Mouse (Mus musculus): ENCODE measurements around the gene Phf23. TPM values are rescaled to one million over a fixed set of nuclear protein-coding genes. Genes with fewer than 3 reads are reported as not detected.

Phf23 gene
- 10 to 100 TPM; 85.5 to 94.7 TPM for polyA plus RNA-seq (2017; shearing (Covaris generic))

DNA sequence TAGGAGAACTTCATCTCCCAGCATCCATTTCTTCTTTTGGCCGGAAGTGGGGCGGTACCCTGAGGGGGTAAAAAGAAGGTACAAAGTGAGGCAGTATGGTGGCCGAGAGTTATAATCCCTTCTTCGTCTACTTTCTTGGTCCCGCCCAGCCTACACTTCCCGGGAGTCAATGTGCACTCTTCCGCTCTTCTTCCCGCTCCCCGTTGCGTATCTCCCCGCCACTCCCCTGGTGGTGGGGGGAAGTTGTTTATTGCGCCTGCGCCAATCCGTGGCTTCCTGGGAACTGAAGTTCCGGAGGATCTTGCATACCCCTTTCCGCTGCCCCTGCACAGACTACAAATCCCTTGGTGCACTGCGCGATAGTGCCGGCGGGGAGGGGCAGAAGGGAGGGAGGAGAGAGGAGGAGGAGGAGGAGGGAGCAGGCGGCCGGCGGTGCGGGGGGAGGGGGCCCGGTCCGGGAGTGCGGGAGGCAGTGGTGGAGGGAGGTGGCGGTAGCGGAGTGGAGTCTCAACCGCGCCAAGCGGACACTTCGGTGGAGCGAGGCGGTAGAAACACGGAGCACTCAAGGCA lies at the start of gene Phf23:
Phf23 (plus strand) TSS at position 387 of the 570 bp plus-strand sequence.

DNA sequence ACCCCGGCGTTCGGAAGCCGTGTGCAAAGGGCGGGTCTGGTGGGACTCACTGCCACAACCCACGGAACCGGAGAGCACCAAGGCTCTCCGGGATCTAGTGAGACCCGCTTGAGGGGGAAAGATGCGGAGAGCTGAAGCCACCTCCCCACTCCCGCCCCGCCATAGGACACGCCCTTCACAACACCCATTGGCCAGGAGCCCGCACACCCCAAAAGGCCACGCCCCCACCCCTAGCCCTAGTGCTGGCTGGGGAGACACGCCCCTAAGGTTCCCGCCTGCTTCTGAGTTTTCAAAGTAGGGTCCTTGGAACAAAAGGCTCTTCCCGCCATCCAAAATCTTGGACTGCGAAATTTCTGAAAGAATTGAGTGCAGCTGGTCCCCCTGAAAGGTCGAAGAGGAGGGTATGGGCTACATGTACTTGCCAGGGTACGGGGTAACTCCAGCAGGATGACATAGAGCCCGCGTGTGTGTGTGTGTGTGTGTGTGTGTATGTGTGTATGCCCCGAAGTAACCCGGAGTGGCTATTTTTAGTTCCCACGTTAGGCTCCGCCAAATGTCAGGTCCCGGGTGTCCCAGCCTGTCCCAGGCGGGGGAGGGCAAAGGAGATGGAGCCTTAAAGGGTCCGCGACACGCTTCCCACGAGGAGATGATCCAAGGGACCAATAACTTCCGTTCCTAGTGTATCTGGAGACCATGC lies 47.4 kb upstream of the Phf23 start, which contains the start of gene Slc2a4:
Slc2a4 (minus strand) TSS at position 123 of the 697 bp plus-strand sequence.

DNA sequence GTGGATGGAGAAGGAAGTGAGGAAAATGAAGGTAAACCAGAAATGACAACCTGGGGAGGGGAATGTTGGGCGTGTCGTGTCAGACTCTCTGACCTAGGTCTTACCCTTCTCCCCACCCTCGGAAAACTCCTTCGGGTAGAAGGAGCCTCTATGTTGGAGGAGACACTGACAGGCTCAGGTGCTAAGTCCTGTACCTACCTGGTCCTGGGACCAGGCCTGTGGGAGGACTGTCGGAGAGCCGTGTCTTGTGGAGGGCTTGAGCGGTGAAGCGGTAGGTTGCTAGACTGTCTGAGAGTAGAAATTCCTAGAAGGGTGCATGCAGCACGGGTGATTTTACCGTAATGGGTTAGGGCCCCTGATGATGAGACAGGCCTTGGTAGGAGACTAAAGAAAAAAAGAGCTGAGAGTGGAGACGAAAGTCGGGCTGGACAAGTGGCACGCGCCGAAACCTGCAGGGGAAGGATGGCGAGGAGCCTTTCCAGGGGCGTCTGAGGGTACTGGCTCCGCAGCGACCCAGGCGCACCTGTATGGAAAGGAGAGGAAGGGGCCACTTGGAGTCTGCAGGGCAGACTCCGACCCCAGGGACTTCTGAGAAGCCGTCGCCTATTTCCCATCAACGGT lies 30.8 kb upstream of the Phf23 start, which contains the start of gene Cldn7:
Cldn7 (plus strand) TSS at position 130 of the 621 bp plus-strand sequence.

DNA sequence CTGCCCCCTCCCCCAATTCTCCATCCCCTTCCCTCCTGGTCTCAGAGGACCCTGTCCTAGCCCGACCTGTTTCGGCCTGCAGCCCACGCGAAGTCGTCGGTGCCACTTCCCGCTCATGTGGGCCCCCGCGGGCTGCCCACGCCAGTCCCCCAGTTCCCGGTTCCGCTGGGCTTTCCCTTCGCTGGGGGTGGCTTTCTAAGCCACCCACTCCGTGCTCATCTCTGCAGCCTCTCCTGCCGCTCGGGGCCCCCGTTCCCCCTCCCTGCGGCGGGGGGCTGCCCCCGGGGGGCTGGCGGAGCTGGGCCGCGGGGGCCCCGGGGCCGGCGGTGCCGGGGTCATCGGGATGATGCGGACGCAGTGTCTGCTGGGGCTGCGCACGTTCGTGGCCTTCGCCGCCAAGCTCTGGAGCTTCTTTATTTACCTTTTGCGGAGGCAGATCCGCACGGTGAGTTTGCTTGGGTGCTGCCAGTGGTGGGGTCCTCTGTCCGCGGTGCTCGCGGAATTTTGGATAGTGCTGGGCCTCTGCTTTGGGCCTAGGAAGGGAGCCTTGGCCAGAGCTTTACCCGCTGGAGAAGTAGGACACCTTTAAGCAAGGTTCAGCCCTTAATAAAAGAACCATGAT lies 14.3 kb upstream of the Phf23 start, which contains the start of gene Ctdnep1:
Ctdnep1 (plus strand) TSS at position 16 of the 622 bp plus-strand sequence.

DNA sequence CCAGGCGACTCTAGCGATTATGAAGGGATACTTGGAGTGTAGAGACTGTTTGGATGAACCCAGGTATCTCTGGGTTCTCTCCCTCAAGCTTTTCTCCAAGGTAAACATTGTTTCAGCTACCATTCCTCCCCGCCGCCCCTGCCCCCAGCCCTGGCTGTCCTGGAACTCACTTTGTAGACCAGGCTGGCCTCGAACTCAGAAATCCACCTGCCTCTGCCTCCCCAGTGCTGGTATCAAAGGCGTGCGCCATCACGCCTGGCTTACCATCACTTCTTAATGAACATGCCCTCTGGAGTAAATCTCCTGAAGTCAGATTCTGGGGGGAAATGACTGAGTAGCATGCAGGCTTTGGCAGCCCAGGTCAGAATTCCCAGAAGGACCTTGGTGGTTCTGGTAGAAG lies 13.4 kb upstream of the Phf23 start, which contains the start of gene Elp5:
Elp5 (minus strand) TSS at position 293 of the 400 bp plus-strand sequence.

DNA sequence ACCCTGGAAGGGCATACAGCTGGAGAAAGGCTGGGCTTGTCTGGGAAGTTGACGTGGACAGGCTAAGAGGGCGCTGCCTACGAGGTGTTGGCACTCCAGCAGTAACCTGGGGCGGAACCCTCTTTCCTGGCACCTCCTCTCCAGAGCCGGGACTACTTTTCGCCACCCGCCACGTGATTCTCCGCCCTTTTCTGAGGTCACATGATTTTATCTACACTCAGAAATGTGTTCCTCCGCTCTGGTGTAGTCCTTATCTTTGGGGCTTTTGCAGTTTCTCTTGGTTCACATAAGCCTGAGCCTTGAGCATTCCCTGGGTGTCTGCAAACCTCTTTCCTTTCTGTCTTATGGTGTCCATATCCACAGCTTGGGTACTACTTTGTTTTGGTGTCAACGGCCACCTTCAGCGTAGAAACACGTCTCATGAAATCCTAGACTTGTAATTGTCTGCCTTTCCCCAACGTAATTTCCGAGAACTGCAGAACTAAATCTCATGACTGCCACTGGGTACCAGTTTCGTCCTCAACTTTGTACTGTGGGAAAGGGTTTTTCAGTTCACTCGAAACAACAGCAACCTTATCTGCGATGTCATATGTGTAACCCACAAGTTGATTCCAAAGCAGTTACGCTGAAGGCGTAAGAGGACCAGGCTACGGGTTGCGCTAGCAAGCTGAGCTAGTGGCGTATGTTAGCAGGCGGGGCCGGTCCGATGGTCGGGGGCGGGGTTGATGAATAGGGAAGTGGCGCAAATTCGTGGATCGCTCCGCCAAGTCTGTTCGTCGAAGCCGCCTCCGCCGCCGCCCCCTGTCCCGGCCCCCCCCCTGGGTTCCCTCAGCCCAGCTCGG lies 4.5 kb upstream of the Phf23 start, which contains the start of gene Gabarap:
Gabarap (plus strand) TSS at position 294 of the 842 bp plus-strand sequence.

DNA sequence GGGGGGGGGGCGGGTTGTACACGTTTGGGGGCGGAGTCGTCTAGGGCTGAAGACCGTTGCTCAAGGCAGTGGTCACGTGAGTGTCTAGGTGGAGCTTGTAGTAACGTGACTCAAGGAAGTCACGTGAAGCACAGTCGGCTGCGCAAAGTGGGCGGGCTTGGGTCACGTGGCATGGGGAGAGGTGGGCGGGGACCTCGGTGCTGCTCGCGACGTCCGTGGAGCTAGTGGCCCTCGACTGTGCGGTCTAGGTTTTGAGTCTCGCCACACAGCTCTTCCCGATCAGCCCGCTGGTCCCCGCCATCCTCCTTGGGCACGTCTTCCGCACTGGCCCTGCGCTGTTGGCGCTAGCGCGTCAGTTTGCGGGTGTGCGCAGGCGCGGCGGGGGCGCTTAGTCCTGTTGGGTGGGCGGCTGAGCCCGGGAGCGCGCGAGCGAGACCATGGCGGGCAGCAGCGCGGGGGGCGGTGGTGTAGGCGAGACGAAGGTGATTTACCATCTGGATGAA lies 4.9 kb downstream of the Phf23 start, which contains the start of gene Dvl2:
Dvl2 (plus strand) TSS at position 200 of the 503 bp plus-strand sequence.

DNA sequence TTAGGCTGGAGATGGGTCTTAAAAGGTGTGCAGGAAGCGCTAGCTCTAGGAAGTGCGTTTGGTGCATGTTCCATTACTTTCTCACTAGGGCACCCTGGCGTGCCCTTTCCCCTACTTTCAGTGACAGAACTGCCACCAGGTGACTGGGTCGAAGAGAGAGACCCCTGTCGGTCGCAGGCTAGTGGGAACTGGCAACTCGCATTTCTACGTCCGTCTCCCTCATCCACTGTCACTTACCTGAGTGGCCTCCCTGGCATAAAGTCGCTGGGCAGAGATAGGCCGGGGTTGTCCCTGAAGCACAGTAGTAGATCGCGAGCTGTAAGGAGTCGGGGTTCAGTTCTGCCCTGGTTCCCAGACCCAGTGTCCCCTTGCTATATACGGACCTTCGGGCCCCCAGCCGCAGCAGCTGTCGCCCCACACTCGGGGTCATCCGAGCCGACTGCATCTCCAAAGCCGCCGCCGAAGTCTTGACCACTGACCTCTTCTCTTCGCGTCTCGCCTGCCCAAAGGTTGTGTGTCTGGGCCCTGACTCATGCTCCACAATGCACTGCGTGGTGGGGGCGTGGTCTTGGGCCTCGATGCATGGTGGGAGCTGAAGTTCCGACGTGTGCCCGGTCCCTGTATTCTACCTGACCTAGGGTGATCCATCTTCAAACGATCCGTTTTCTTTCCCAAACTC lies 19.4 kb downstream of the Phf23 start, which contains the start of gene Acadvl:
Acadvl (minus strand) TSS at position 532 of the 679 bp plus-strand sequence.

DNA sequence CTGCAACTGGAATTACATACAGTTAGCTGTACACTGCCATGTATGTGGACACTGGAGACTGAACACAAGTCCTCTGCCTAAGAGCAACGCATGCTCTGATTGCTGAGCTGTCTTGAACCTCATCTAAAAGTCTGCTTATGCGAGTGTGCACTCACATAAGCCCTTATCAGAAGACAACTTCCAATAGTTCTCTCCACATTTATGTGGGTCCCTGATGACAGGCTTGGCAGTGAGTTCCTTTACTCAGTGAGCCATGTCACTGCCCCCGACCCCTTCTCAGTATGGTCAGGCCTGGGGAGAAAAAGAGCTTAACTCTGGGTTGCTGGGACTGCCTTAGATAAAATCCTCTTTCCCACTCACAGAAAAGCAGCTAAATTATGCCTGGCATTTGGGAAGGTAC lies 21.1 kb downstream of the Phf23 start, which contains the start of gene Dlg4:
Dlg4 (plus strand) TSS at position 274 of the 400 bp plus-strand sequence.

Other genes starting within 250 kb of the Phf23 start
- gene Polr2a, start 237.1 kb upstream of the Phf23 start, polyA plus RNA-seq (2017; shearing (Covaris generic)): 10 to 100 TPM; 43.7 to 44.7 TPM
- 1 to 10 TPM in 1 of 2 experiments, under 1 TPM in 1; 0.29 to 1.3 TPM for gene Slc35g3, start 233.8 kb upstream of the Phf23 start, polyA plus RNA-seq (2017; shearing (Covaris generic))
- 1 to 10 TPM; 3.8 to 5.3 TPM for gene Zbtb4, start 229.9 kb upstream of the Phf23 start, polyA plus RNA-seq (2017; shearing (Covaris generic))
- 1 to 10 TPM in 1 of 2 experiments, under 1 TPM in 1; 0.13 to 4.3 TPM for gene Chrnb1, start 199.8 kb upstream of the Phf23 start, polyA plus RNA-seq (2017; shearing (Covaris generic))
- not detected for gene Fgf11, start 193.9 kb upstream of the Phf23 start, polyA plus RNA-seq (2017; shearing (Covaris generic))
- gene Tmem102, start 190.2 kb upstream of the Phf23 start, polyA plus RNA-seq (2017; shearing (Covaris generic)): not detected
- gene Gm39566, start 180.5 kb upstream of the Phf23 start, polyA plus RNA-seq (2017; shearing (Covaris generic)): under 1 TPM in 1 of 2 experiments, not detected in 1; 0.39 TPM
- gene Spem2, start 177.3 kb upstream of the Phf23 start, polyA plus RNA-seq (2017; shearing (Covaris generic)): not detected
- 1 to 10 TPM in 1 of 2 experiments, not detected in 1; 2.1 TPM for gene Spem1, start 173.6 kb upstream of the Phf23 start, polyA plus RNA-seq (2017; shearing (Covaris generic))
- under 1 TPM; 0.26 to 0.83 TPM for gene Nlgn2, start 158.0 kb upstream of the Phf23 start, polyA plus RNA-seq (2017; shearing (Covaris generic))
- 10 to 100 TPM; 64.6 to 89.9 TPM for gene Tmem256, start 157.3 kb upstream of the Phf23 start, polyA plus RNA-seq (2017; shearing (Covaris generic))
- gene Plscr3, start 149.4 kb upstream of the Phf23 start, polyA plus RNA-seq (2017; shearing (Covaris generic)): 10 to 100 TPM; 15.4 to 18.5 TPM
- under 1 TPM; 0.08 to 0.72 TPM for gene Tnk1, start 137.0 kb upstream of the Phf23 start, polyA plus RNA-seq (2017; shearing (Covaris generic))
- under 1 TPM in 1 of 2 experiments, not detected in 1; 0.93 TPM for gene Tmem95, start 117.8 kb upstream of the Phf23 start, polyA plus RNA-seq (2017; shearing (Covaris generic))
- 1 to 10 TPM; 1.3 TPM for gene Kctd11, start 114.4 kb upstream of the Phf23 start, polyA plus RNA-seq (2017; shearing (Covaris generic))
- 100 to 1,000 TPM; 503 to 589 TPM for gene Acap1, start 100.2 kb upstream of the Phf23 start, polyA plus RNA-seq (2017; shearing (Covaris generic))
- gene 2810408A11Rik, start 94.8 kb upstream of the Phf23 start, polyA plus RNA-seq (2017; shearing (Covaris generic)): 1 to 10 TPM; 3.6 to 4.8 TPM
- 10 to 100 TPM in 1 of 2 experiments, 1 to 10 TPM in 1; 6.4 to 11.6 TPM for gene Neurl4, start 94.7 kb upstream of the Phf23 start, polyA plus RNA-seq (2017; shearing (Covaris generic))
- gene Gps2, start 81.9 kb upstream of the Phf23 start, polyA plus RNA-seq (2017; shearing (Covaris generic)): 100 to 1,000 TPM; 175 to 265 TPM
- 1,000 to 10,000 TPM; 1,144 to 1,177 TPM for gene Eif5a, start 73.8 kb upstream of the Phf23 start, polyA plus RNA-seq (2017; shearing (Covaris generic))
- not detected for gene Ybx2, start 60.0 kb upstream of the Phf23 start, polyA plus RNA-seq (2017; shearing (Covaris generic))
- gene Slc2a4, start 47.6 kb upstream of the Phf23 start, polyA plus RNA-seq (2017; shearing (Covaris generic)): 1 to 10 TPM in 1 of 2 experiments, not detected in 1; 1.5 TPM
- 1 to 10 TPM in 1 of 2 experiments, under 1 TPM in 1; 0.81 to 1.2 TPM for gene Cldn7, start 31.0 kb upstream of the Phf23 start, polyA plus RNA-seq (2017; shearing (Covaris generic))
- gene Ctdnep1, start 14.6 kb upstream of the Phf23 start, polyA plus RNA-seq (2017; shearing (Covaris generic)): 10 to 100 TPM; 39.1 to 74.9 TPM
- gene Elp5, start 13.3 kb upstream of the Phf23 start, polyA plus RNA-seq (2017; shearing (Covaris generic)): 10 to 100 TPM; 63.7 to 67.7 TPM
- gene Gabarap, start 4.6 kb upstream of the Phf23 start, polyA plus RNA-seq (2017; shearing (Covaris generic)): 100 to 1,000 TPM; 391 to 427 TPM
- 10 to 100 TPM; 26.6 to 46.3 TPM for gene Dvl2, start 4.8 kb downstream of the Phf23 start, polyA plus RNA-seq (2017; shearing (Covaris generic))
- 100 to 1,000 TPM in 1 of 2 experiments, 10 to 100 TPM in 1; 97.3 to 113 TPM for gene Acadvl, start 19.6 kb downstream of the Phf23 start, polyA plus RNA-seq (2017; shearing (Covaris generic))
- gene Dlg4, start 21.2 kb downstream of the Phf23 start, polyA plus RNA-seq (2017; shearing (Covaris generic)): 10 to 100 TPM in 1 of 2 experiments, 1 to 10 TPM in 1; 9.1 to 10.5 TPM
- not detected for gene Asgr1, start 58.3 kb downstream of the Phf23 start, polyA plus RNA-seq (2017; shearing (Covaris generic))
- gene Asgr2, start 96.9 kb downstream of the Phf23 start, polyA plus RNA-seq (2017; shearing (Covaris generic)): not detected
- under 1 TPM in 1 of 2 experiments, not detected in 1; 0.23 TPM for gene Mgl2, start 134.6 kb downstream of the Phf23 start, polyA plus RNA-seq (2017; shearing (Covaris generic))
- 1 to 10 TPM in 1 of 2 experiments, not detected in 1; 1.6 TPM for gene Clec10a, start 160.4 kb downstream of the Phf23 start, polyA plus RNA-seq (2017; shearing (Covaris generic))
- 1 to 10 TPM in 1 of 2 experiments, under 1 TPM in 1; 0.88 to 1.1 TPM for gene Slc16a11, start 217.0 kb downstream of the Phf23 start, polyA plus RNA-seq (2017; shearing (Covaris generic))
- gene Slc16a13, start 225.3 kb downstream of the Phf23 start, polyA plus RNA-seq (2017; shearing (Covaris generic)): 1 to 10 TPM; 3.3 to 4.7 TPM
- not detected for gene Bcl6b, start 234.0 kb downstream of the Phf23 start, polyA plus RNA-seq (2017; shearing (Covaris generic))
- gene 0610010K14Rik, start 242.1 kb downstream of the Phf23 start, polyA plus RNA-seq (2017; shearing (Covaris generic)): 100 to 1,000 TPM; 154 to 165 TPM
- gene Gm21988, start 244.1 kb downstream of the Phf23 start, polyA plus RNA-seq (2017; shearing (Covaris generic)): 10 to 100 TPM in 1 of 2 experiments, 1 to 10 TPM in 1; 5.8 to 10.3 TPM
- 100 to 1,000 TPM; 257 to 279 TPM for gene Rnasek, start 244.1 kb downstream of the Phf23 start, polyA plus RNA-seq (2017; shearing (Covaris generic))

All from inflammation-experienced regulatory T-cells (primary cell).